Mouse (Mus musculus): ENCODE data around the gene Vat1l. TPM values are rescaled to one million over a fixed set of nuclear protein-coding genes. Genes with fewer than 3 reads are reported as not detected.

Vat1l gene
- polyA plus RNA-seq, 1 experiment, result 104 TPM

DNA sequence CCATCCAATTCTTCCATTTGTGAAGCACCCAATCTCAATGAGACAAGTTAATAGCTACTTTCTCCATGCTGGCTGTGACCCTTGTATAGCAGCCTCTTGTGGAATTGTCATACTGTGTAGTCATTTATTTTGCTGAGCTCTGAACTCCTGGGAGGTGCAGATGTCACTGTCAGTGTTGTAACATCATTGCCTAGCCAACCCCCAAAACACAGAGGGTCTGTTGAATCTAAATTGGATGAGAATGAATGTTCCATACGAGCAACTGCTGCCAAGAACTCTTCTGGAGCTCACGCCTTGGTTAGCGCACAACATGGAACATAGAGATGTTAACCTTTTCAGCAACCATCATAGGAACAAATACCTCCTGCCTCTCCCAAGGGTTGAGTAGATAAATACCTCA lies 15.4 kb downstream of the Vat1l start:
- peak; percentile 44 for DNase-seq (ENCODE audit: low read depth)
- TF ChIP-seq POLR2A (IDR thresholded peaks at IDR 0.05; ENCODE audit: borderline replicate concordance, extremely low read depth, insufficient read depth, insufficient read length, poor library complexity, severe bottlenecking), result no peak
- no peak for TF ChIP-seq CTCF (IDR thresholded peaks at IDR 0.05; ENCODE audit: borderline replicate concordance, extremely low read depth, insufficient read depth, insufficient read length)

DNA sequence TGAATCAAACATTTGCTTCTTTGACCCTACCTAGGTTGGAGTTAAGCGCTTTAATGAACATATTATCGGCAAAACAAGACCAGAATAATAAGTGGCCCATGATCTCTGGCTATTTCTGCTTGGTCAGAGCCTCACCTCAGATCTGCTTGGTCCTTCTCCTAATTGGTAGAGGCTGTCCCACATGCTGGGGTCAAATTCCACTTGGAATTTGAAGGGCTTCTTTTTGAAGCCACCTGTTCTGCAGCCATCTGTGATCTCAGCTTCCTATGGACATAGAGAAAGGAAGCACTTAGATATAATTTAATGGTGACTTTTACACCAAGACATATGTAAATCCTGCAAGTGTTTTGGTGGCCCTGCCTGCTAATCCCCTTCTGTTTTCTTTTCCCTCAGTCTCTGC lies 16.6 kb downstream of the Vat1l start:
- no peak for TF ChIP-seq POLR2A (IDR thresholded peaks at IDR 0.05; ENCODE audit: borderline replicate concordance, extremely low read depth, insufficient read depth, insufficient read length, poor library complexity, severe bottlenecking)
- no peak for DNase-seq (ENCODE audit: low read depth)

DNA sequence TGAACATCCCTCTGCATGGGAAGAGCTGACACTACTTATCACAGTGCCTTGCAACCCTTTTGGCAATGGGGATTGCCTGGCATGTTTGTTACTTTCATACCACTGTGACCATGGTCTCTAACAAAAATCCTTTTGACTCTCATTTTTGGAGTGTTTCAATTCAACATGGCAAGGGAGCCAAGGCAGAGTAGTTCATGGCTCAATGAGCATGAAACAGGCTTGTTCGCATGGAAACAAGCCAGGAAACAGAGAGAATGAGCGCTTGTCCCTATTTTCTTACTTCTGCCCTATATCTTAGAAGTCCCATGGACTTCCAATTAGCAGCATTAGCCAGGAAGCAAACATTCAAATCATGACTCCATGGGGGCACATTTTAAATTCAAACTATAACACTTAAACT lies 18.6 kb downstream of the Vat1l start:
- peak; percentile 68 for DNase-seq (ENCODE audit: low read depth)

DNA sequence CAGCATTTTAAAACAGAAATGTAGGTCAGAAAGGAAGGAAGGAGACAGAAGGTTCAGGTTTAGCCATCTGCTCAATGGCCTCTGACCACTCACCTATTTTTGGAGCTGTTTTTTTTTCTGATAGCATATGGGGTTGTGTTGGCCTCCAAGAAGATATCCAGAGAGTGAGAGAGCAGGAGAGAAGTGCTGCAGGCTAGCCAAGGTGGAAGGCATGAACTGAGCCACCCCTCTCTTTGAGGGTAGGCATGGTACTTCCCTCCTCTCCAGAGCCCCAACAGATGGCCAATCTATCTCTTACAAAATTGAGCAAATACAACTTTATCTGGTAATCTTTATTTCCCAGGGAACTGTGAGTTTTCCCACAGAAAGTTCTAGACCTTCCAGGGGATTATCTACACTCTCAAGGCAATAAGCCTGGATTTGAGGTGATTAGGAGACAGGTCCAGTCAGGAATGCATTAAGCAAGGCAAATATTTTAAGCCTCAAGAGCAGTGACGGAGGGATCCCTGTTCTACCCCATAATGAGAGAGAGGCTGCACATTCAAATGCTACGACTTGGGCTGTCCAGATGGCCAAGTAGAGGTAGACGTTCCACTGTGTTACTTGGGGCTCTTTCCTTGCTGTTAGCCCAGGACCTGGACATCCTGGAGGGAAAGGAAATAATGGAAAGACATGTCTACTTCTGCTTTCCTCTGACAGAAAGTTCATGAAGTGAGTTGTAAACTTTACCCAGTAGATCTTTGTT lies 46.1 kb downstream of the Vat1l start:
- DNase-seq (ENCODE audit: low read depth), result no peak
- TF ChIP-seq CTCF (IDR thresholded peaks at IDR 0.05; ENCODE audit: borderline replicate concordance, extremely low read depth, insufficient read depth, insufficient read length) (no peak), POLR2A (IDR thresholded peaks at IDR 0.05; ENCODE audit: borderline replicate concordance, extremely low read depth, insufficient read depth, insufficient read length, poor library complexity, severe bottlenecking) (no peak)

More for the DNA sequence above, 18.6 kb downstream of the Vat1l start:
- TF ChIP-seq POLR2A (IDR thresholded peaks at IDR 0.05; ENCODE audit: borderline replicate concordance, extremely low read depth, insufficient read depth, insufficient read length, poor library complexity, severe bottlenecking) (no peak), CTCF (IDR thresholded peaks at IDR 0.05; ENCODE audit: borderline replicate concordance, extremely low read depth, insufficient read depth, insufficient read length) (no peak)

DNA sequence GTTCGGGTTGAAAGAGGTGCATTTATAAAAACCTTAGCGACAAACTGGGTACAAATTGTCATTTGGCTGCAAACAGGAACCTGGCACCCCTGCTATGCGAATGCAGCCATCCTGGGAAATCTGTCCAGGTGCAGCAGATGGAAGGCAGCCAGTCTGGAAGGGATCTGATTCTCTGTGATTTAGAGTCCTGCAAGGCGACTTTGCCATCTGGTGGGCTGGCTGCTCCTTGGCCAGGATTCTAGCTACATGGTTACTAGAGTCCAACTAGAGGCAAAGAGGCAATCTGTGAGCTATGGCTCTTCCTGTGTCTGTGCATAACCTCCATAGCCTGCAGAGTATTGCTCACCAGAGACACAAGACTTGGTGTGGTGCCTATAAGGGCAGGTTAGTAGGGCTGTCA lies 53.3 kb downstream of the Vat1l start:
- TF ChIP-seq CTCF (IDR thresholded peaks at IDR 0.05; ENCODE audit: borderline replicate concordance, extremely low read depth, insufficient read depth, insufficient read length) (no peak), POLR2A (IDR thresholded peaks at IDR 0.05; ENCODE audit: borderline replicate concordance, extremely low read depth, insufficient read depth, insufficient read length, poor library complexity, severe bottlenecking) (no peak)
- DNase-seq (ENCODE audit: low read depth), result peak; percentile 71

DNA sequence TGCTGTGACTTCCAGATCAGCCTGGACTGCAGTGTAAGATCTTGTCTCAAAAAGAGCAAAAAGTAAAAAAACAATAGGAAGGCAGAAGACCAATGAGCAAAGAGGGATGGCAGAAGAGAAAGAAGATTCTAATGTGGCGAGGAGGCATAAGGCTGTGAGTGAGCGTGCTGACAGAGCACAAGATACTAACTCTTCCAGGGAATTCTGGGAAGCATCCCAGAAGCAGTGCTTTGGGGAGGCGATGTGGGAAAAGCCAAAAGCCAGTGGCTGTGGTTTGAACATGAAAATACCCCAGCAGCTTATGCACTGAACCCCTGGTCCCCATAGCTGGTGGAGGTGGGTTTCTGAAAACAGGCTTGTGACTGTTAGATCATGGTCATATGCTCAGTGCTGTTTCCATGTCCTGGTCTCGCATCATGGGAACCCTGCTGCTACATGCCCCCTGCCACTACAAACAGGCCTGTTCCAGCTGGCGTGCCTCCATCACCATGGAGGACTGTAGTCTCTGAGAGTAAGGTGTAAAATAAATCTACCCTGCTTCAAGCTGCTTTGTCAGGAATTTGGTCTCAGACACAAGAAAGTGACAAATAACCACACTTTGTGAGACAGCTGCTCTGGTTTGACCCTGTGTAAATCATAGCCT lies 54.4 kb downstream of the Vat1l start:
- TF ChIP-seq POLR2A (IDR thresholded peaks at IDR 0.05; ENCODE audit: borderline replicate concordance, extremely low read depth, insufficient read depth, insufficient read length, poor library complexity, severe bottlenecking) (no peak), CTCF (IDR thresholded peaks at IDR 0.05; ENCODE audit: borderline replicate concordance, extremely low read depth, insufficient read depth, insufficient read length) (no peak)
- peak; percentile 57 for DNase-seq (ENCODE audit: low read depth)

DNA sequence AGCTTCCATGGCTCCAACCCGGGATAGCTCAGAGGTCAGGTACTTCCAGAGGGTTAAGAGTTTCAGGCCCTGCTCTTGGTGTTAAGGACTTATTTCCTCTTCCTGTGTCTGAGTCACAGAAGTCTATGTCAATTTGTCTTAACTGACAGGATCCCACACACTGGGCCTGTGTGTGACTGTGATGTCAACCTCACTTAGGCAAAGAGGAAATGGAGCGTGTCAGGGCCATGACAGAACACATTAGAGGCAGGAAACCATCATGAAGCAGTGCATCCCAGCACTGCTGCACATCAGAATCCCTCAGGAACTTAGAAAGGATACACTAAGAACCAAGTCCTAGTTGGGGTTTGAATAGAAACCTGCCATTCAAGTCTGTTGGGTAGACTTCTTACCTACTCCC lies 56.9 kb downstream of the Vat1l start:
- TF ChIP-seq POLR2A (IDR thresholded peaks at IDR 0.05; ENCODE audit: borderline replicate concordance, extremely low read depth, insufficient read depth, insufficient read length, poor library complexity, severe bottlenecking), result no peak
- no peak for TF ChIP-seq CTCF (IDR thresholded peaks at IDR 0.05; ENCODE audit: borderline replicate concordance, extremely low read depth, insufficient read depth, insufficient read length)
- DNase-seq (ENCODE audit: low read depth), result no peak

DNA sequence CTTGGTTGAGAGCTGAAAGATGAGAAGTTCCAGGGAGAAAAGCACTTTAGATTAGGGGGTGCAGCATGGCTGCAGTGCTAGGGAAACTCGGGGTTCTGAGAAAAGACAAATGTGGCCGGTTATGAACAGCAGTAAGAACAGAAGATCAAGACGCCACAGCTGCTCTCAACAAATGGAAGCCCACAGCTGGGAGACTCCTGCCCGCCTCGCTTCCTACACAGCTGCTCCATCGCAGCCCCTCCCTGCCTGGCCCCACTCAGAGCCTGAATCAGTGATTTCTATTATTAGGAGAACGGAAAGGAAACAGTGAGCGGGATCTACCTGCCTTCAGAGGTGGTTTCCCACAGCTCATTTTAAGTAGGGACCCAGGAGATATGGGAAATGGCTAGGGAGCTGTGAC lies 69.1 kb downstream of the Vat1l start:
- peak; percentile 17 for DNase-seq (ENCODE audit: low read depth)
- no peak for TF ChIP-seq POLR2A (IDR thresholded peaks at IDR 0.05; ENCODE audit: borderline replicate concordance, extremely low read depth, insufficient read depth, insufficient read length, poor library complexity, severe bottlenecking)
- no peak for TF ChIP-seq CTCF (IDR thresholded peaks at IDR 0.05; ENCODE audit: borderline replicate concordance, extremely low read depth, insufficient read depth, insufficient read length)

DNA sequence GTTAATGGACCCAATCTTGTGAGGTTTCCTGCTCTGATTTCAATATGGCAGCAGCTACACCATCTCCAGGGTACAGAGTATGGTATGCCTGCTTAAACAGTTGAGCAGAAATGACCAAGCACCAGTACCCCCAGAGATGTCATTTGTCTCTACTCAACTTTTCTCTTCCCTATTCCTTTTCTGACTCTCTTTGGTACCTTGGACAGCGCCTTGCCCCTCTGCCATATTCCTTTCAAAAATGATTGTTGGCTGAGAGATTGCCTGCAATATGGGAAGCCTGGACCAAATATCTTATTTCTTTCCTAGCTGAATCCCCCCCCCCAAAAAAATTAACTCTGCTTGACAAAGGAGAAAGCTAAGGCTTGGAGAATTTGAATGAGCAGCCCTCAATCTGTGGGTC lies 75.7 kb downstream of the Vat1l start:
- no peak for TF ChIP-seq CTCF (IDR thresholded peaks at IDR 0.05; ENCODE audit: borderline replicate concordance, extremely low read depth, insufficient read depth, insufficient read length)
- no peak for TF ChIP-seq POLR2A (IDR thresholded peaks at IDR 0.05; ENCODE audit: borderline replicate concordance, extremely low read depth, insufficient read depth, insufficient read length, poor library complexity, severe bottlenecking)
- no peak for DNase-seq (ENCODE audit: low read depth)

DNA sequence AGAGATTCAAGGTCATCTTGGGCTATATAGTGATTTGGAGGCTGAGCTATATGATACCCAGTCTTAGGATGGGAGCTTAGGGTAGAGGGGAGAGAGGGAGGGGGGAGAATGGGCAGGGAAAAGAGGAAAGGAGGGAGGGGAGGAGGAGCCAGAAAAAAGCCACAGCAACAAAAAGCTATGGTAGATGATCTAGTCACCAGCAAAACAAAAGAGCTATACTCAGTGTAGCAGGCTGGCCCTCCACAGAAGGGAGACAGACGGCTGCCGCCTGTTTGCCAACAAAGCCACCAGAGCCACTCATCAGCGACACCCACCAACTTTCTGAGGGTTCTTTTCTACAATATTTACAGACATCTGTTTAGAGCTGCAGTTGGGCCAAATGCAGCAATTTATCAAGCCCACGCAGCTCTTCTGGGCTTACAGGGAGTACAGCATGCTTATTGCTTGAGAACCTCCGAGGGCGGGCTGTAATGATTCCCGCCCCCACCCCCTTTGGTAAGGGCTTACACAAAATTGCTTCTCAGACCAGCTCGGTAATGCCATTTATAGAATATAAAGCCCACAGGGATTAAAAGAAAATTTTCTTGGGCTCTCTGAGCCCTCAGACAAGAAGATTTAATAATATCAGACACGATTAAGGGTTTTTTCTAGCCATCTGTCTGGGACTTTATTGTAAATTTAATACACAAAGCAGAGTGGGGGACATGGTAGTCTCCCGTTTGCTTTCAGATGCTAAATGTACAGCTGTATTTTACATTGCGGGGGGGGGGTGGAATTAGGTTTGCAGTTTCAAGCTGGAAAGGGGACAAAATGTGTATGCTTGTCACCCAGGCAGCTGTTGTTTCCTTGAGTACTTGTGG lies 89.7 kb downstream of the Vat1l start:
- no peak for TF ChIP-seq CTCF (IDR thresholded peaks at IDR 0.05; ENCODE audit: borderline replicate concordance, extremely low read depth, insufficient read depth, insufficient read length)
- TF ChIP-seq POLR2A (IDR thresholded peaks at IDR 0.05; ENCODE audit: borderline replicate concordance, extremely low read depth, insufficient read depth, insufficient read length, poor library complexity, severe bottlenecking), result no peak
- peak; percentile 89 for DNase-seq (ENCODE audit: low read depth)

DNA sequence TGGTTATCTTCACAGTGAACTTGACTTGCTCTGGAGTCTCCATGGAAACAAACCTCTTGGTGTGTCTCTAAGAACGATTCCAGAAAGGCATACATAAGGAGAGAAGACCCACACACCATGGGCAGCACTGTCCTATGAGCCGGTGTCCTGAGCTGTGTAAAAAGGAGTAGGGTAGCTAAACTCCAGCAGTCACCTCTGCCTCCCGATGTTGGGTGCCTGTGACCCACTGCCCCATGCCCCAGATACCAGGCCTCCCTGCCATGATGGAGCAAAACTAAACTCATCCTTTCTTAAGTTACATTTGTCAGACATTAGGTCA lies 90.3 kb downstream of the Vat1l start:
- no peak for DNase-seq (ENCODE audit: low read depth)
- no peak for TF ChIP-seq CTCF (IDR thresholded peaks at IDR 0.05; ENCODE audit: borderline replicate concordance, extremely low read depth, insufficient read depth, insufficient read length)
- TF ChIP-seq POLR2A (IDR thresholded peaks at IDR 0.05; ENCODE audit: borderline replicate concordance, extremely low read depth, insufficient read depth, insufficient read length, poor library complexity, severe bottlenecking), result no peak

Measured in brain, embryonic 14.5 days (tissue).